Mouse (Mus musculus) bone marrow macrophage, adult 2 months (primary cell): ENCODE measurements around the gene Jtb.

Source experiments
- CTCF ChIP-seq: IDR thresholded peaks from 2 replicates; pipeline ENCODE4 v1.5.1; 2012; ENCODE audit warnings: low read depth, mild to moderate bottlenecking, low read length, moderate library complexity
- POLR2A ChIP-seq: IDR thresholded peaks from 2 replicates; pipeline ENCODE4 v1.6.1; 2012; ENCODE audit warnings: mild to moderate bottlenecking, low read depth, low read length, borderline replicate concordance

- no peak for TF ChIP-seq CTCF
- no peak for TF ChIP-seq POLR2A
Measured at GRCm38 (mm10) chr3:90215825-90216380, 15.5 kb upstream of the Jtb start.
